Mouse (Mus musculus): ENCODE measurements around the gene Trio.

Gene Trio

GRCm38 (mm10) chr15:27797480-27798155 is 228.0 kb downstream of the Trio start:
- no peak for DNase-seq (ENCODE audit: low read depth, low spot score)

GRCm38 (mm10) chr15:27796868-27797222 is 228.8 kb downstream of the Trio start:
- DNase-seq (ENCODE audit: low read depth, low spot score): no peak

DNA sequence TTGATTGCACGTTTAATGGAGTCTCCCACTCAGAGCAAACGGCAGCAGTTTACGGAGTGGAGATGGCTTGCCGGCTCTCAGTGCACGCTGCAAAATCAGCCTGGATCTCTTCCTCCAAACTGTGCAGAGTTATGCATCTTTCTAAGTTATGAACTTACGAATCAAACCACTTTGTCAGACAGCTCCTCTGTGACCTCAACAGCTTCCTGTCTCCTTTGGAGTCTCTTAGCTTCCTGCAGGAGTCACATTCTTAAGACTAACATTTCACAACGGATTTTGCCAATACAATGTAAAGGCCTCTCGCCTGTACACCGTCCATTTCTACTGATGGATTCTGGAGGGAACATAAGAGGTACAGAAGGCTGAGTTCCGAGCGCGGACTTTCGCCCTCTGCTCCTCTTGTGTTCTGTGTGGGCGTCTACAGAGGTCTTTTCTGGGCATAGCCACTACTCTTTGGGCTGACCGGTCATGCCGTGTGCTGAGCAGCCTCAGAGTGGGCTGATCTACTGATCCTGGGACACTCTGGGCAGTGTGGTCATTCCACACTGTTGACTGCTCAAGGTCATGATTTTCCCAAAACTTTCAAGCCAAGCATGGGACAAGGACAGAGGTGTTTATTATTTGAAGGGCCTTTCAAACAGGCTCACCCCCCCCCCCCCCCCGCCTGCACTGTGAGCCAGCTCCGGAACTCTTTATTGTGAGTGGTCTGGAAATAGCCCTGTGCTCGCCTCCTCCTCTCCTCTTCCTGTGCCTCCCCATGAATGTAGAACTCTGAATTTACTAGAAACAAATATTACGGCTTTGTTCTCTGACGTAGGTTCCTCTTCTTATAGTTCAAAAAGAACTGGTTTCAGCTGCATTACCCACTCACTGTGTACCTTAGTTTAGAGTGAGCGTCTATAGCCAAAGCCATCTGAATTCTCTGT is 229.4 kb downstream of the Trio start:
- no peak for DNase-seq (ENCODE audit: low read depth, low spot score)

DNA sequence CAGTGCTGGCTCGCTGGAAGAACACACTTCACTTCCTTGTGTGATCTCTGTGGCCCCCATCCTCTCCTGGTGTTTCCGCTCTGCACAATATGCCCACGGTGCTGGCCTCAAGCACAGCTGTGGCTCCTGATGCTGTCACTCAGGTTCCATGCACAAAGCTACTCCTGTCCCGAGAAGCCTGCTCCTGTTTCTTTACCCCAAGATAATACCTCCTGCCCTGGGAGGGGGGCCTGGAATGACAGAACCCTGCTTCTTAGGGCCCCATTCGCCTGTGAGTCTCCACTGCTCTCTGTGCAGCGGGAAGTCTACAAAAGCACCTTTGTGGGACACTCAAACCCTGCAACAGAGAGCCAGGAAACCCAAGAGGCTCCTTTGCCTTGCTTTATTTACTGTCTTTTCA is 232.4 kb downstream of the Trio start:
- no peak for DNase-seq (ENCODE audit: low read depth, low spot score)

DNA sequence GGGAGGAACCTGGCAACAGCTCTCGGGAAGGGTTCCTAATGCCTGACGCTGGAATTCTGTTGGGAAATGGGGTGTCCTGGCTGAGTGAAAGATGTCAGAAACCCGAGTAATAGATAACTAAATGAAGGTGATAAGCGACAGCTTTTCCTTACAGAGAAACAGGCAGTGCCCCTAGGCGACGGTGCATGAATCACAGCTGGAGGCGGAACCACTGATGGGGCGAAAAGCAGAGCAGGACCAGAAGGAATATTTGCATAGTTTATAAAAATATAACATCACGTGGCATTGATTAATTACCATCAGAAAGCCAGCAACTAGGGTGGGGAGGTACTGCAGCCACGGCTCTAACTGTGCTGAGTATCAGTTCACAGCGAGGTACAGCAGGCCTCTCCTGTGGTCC is 233.2 kb downstream of the Trio start:
- no peak for DNase-seq (ENCODE audit: low read depth, low spot score)

- DNase-seq (ENCODE audit: low read depth, low spot score): no peak
These were observed 234.5 kb downstream of the Trio start for GRCm38 (mm10) chr15:27791141-27791540.

- DNase-seq (ENCODE audit: low read depth, low spot score): no peak
These were observed 234.9 kb downstream of the Trio start for GRCm38 (mm10) chr15:27790699-27791098.

- DNase-seq (ENCODE audit: low read depth, low spot score): no peak
These were observed 236.3 kb downstream of the Trio start for GRCm38 (mm10) chr15:27789325-27789724.

DNA sequence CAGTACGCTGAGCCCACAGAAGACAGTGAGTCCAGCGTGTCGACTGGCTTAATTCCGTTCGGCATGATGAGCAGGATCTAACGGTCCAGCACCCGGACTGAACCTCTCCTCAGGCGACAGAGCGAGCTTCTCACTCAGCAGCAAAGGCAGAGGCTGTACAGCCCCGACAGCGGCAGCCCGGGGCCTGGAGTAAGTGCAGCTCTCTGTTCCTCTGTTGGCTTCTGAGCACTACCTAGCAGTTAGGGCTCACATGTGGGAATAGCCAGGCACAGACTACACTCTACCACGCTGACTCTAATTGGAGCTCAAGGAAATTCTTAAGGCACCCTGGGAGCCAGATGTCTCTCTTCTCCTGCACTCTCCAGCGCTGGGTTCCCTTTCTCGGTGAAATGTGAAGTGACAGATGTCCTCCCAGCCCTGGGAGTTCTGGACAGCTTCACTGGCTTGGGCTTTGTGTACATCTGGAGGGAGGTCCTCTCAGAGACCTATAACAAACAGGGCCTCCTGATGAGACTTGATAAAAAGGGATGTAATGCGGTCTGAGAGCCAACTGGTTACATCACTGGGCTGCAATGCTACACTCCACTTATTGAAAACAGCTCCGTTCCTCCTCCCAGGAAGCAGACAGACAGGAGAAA is 237.4 kb downstream of the Trio start:
- DNase-seq (ENCODE audit: low read depth, low spot score): no peak

- DNase-seq (ENCODE audit: low read depth, low spot score): no peak
These were observed 238.5 kb downstream of the Trio start for GRCm38 (mm10) chr15:27787151-27787550.

- DNase-seq (ENCODE audit: low read depth, low spot score): no peak
These were observed 239.2 kb downstream of the Trio start for GRCm38 (mm10) chr15:27786418-27786817.

GRCm38 (mm10) chr15:27785280-27786001 is 240.2 kb downstream of the Trio start:
- DNase-seq (ENCODE audit: low read depth, low spot score): no peak

DNA sequence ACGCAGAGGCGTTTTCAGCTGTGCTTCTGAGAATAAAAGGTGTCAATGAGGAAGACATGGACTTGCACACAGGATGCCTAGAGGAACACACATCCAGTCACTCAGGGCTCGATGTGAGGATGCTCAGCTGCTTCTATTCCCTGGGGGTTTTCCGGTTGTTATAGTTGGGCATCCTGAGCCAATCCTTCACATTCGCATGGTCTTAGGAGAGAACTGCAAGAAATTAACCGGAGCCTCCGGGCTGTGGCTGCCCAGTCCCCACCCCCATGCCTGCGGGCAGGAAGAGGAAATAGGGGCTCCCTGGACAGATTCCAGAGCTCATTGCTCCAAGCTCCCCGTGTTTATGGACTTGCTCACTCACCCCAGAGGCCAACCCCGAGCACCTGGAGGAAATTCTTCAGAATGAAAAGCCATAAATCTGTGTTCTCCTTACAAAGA is 241.5 kb downstream of the Trio start:
- DNase-seq (ENCODE audit: low read depth, low spot score): no peak

DNA sequence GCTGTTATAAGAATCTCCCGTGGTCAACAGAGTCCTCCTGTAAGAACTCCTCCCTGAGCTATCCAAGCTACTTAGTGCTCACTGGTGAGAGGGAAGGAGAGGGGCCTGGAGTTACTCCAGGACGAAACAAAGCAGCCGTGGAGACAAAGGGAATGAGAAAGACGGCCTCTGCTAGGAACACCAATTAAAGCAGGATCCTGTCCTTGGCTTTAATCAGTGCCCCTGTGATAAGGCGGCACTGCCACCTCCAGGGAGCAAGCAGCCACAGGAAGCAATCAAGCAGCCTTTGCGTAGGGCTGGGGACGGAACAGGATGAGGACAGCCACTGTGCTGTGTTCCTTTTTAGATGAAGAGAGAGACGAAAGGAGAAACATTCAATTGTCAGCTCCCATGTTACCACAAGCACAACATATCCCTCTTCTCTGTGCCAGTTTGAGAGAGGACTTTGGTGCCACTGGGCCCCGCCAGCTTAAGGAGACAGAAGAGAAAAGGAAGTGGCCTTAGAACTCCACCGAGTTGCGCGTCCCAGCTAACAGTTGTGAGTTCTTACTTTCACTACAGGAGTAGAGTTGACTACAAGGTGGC is 242.0 kb downstream of the Trio start:
- DNase-seq (ENCODE audit: low read depth, low spot score): no peak

- DNase-seq (ENCODE audit: low read depth, low spot score): no peak
These were observed 242.6 kb downstream of the Trio start for GRCm38 (mm10) chr15:27783092-27783491.

DNA sequence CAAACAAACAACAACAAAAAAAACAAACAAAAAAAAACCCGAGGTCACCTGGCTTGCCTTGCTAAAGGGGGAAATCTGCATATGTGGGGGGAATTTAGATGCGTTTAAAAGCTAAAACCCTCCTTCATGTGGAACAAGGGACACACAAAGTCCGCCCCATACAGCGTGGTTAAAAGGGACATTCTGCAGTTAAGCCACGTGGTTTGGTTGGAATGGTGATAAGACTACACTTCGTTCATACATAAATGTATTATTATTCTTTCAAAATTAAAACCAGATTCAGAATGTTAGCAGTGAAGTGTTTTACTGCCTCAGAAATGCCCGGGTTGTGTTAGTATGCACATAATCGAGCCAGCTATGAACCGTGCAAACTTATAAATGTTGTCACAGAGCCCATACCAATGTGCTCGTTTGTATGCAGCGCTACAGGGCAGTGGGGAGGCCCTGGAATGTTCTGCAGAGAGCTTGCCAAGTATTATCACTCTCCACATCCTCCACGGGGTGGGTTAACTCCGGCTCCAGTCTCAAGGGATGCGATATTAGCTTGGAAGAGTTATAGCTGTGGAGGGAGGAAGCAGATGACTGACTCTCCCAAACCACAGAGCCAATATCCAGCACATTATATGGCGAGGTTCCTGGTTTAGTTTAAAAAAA is 243.1 kb downstream of the Trio start:
- DNase-seq (ENCODE audit: low read depth, low spot score): no peak

DNA sequence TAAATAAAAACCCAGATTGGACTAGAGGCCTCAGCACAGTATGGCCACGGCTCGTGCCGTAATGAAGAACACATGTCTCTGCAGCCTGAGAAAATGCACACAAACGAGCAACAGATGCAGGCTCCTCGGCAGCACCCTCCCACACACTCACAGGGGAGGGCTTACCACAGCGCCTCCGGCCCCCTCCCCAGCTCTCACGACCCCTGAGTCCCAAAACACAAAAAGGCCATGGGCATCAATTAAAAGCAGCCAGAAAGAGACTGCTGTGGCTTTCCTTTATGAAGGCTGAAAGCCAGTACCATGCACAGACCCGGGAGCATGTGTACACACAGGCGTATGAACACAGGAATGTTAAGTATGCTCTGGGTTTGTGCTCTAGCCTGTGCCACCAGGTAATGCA is 245.8 kb downstream of the Trio start:
- no peak for DNase-seq (ENCODE audit: low read depth, low spot score)

DNA sequence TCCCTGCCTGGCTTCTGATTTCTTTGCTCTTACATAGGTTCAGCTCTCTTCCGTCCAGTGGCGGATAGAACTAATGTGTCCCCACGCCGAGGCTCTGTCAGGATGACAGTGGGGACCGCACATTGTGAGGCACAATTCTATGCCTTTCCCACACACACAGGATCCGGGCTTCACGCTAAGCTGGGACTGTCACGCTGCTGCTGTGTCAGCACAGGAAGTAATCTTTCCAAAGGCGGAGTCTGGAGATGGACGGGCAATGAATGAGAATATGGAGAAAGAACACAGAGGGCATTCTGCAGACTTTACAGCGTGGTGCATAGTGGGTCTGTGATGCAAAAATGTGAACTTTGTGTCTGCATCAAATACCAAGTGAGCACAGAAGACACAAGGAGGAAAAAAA is 246.2 kb downstream of the Trio start:
- no peak for DNase-seq (ENCODE audit: low read depth, low spot score)

- DNase-seq (ENCODE audit: low read depth, low spot score): no peak
These were observed 247.4 kb downstream of the Trio start for GRCm38 (mm10) chr15:27778256-27778655.

DNA sequence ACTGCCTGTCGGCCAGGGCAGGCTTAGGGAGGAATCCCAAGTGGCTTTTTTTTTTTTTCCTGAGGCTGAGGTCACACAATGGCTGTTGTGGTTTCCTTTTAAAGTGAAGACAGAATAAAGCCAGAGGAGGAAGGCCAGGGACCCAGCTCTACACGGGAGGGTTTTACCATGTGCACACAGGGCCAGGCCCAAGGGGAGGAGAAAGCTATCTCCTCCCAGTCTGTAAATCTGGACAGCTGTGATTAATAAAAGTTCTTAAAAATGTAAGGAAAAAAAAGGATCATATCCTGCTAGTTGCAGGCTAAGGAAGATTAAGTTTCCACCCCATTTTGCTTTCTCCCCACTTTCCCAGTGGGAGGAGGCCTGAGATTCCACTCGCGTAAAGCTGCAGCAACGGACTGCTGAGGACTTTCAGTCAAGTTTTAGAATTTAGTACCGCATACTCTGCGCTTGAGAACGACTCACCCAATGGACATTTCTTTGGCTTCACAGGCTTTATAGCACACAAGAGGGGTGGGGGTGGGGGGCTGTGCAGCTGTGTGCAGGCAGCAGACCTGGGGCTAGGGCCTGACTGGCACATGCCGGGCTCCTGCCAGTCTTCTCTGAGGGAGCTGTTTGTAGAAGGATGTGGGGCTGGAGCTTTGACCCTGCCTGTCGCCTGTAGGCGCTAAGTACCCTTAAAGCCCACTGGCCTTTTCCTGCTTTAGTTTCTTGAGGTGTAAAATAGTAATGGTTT is 248.0 kb downstream of the Trio start:
- no peak for DNase-seq (ENCODE audit: low read depth, low spot score)
